Mouse (Mus musculus) cortical plate, adult 2 months (tissue): ENCODE results near the gene Tpm3. TPM values are rescaled to one million over a fixed set of nuclear protein-coding genes. Genes with fewer than 3 reads are reported as not detected.

ENCODE experiments used
- H3K27ac ChIP-seq: fragments of 200-500 bp; 2 replicates; pipeline ENCODE4 v1.5.1; 2012; ENCODE audit warnings: low read length, control low read depth, inconsistent platforms; ENCODE audit not compliant: insufficient read depth
- H3K4me1 ChIP-seq: fragments of 200-500 bp; 2 replicates; pipeline ENCODE4 v1.6.1; 2011; ENCODE audit warnings: low read length; ENCODE audit not compliant: control insufficient read depth, insufficient read depth
- H3K4me3 ChIP-seq: fragments of 200-500 bp; 2 replicates; pipeline ENCODE4 v1.5.1; 2011; ENCODE audit warnings: mild to moderate bottlenecking, low read length, control low read depth; ENCODE audit not compliant: insufficient read depth
- CTCF ChIP-seq: fragments of 200-500 bp; IDR thresholded peaks from 2 replicates; pipeline ENCODE4 v1.5.1; 2011; ENCODE audit warnings: mild to moderate bottlenecking, control low read depth, low read length; ENCODE audit not compliant: insufficient read depth; ENCODE audit errors: extremely low read depth
- POLR2A ChIP-seq: fragments of 200-500 bp; IDR thresholded peaks from 2 replicates; pipeline ENCODE4 v1.6.1; 2011; ENCODE audit warnings: mild to moderate bottlenecking, low read length, control low read depth; ENCODE audit not compliant: insufficient read depth; ENCODE audit errors: extremely low read depth
- polyA plus RNA-seq: library from polyadenylated mRNA; depleted of rRNA; stranded (reverse); fragments of >200 nt; gene quantifications from 2 replicates; pipeline ENCODE4 v1.2.3, GENCODE M21; 2012

Gene Tpm3
- polyA plus RNA-seq, 1 experiment = 177 TPM

DNA sequence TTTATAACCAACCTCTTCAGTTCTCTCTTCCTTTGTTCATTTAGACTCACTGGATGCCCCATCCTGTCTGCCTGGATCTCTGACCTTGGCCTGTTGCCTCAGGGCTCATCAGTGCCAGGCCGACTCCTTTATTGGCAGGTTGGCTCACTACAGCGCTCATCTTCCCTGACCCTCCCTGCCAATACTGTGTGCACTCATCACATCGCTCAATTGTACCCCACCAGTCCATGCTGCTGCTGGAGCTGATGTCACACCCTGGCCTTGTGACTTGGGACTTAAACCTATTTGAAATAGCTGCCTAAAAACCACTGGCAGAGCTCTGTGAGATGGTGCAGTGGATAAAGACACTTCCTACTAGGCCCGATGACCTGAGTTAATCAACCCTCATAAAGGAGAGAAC lies 4.6 kb upstream of the Tpm3 start:
- H3K4me1 ChIP-seq = no peaks in the 10 kb centered on the region
- TF ChIP-seq POLR2A (no peak), CTCF (no peak)
- no peak overlapping the region for H3K4me3 ChIP-seq
- H3K27ac ChIP-seq = no peak overlapping the region

DNA sequence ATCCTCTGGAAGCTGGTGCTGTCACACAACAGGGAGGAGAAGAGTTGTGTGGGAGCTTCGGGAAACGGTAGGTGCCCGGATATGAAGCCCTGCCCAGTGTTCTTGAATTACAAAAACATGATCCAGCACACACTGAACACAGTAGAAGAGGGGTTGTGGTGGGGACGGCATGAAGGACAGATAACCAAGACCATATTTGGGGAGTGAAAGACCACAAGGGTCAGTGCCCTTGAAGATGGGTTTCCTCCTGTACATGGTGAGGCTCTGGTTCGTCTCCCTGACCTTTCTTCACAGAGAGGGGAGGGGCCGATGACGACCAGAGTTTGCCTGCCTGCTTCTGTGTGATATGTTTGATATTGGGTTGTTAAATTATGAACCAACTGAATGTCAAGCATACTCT lies 2.8 kb upstream of the Tpm3 start:
- TF ChIP-seq POLR2A = no peak
- TF ChIP-seq CTCF = no peak
- Histone ChIP-seq H3K4me3 (no peak overlapping the region), H3K4me1 (no peaks in the 10 kb centered on the region), H3K27ac (no peak overlapping the region)

DNA sequence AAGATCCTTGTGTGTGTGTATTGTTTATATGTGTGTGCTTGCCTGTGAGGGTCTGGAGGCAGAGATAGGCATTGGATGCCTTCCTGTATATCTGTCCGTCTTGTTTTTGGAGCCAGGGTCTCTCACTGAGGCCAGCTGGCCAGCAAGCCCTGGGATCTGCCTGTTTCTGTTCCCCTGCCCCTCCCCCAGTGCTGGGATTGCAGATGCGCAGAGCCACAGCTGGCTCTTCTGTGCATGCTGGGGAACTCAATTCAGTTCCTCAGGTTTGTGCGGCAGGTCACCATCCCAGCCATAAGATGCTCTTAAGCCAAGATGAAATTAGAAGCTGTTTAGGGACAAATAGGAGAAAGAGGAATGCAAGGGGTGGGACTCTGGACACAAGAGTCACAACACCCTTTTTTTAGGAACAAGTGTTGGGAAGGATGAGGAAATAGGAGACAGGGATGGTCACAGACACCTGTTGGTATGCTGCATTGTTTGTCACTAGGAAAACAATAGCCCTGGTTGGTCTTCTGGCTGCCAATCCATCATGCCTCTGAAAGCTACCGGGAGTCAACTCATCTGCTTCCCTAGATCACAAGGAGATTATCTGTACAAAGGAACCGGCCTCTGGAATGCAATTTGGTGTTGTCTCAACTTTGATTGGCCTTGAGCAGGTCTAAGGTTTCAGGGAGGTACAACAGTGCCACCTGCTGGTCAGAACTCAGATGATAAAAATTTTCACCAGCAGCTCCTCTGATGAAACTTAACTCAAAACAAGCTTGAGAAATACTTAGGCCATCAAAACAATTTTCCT lies 4.7 kb downstream of the Tpm3 start:
- peaks cover 4% of the 10 kb centered on the region for H3K4me1 ChIP-seq
- H3K4me3 ChIP-seq = no peak overlapping the region
- TF ChIP-seq POLR2A (no peak), CTCF (peak; percentile 73)
- H3K27ac ChIP-seq = no peak overlapping the region

DNA sequence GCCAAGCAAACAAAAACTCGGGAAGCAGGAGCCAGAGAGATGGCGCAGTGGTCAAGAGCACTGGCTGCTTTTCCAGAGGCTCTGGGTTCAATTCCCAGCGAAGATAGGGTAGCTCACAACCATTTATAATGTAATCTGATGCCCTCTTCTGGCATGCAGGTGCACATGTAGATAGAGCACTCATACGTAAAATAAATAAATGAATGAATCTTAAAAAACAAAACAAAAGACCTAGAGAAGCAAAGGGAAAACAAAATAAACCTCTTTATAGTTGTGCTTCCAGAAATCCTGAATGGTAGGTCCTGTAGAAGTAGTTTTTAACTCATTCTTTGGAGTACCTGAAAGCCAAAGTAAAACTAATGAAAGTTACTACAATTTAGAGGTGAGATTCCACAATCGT lies 5.8 kb downstream of the Tpm3 start:
- Histone ChIP-seq H3K4me3 (no peak overlapping the region), H3K27ac (no peak overlapping the region), H3K4me1 (peaks cover 8% of the 10 kb centered on the region)
- TF ChIP-seq CTCF (no peak), POLR2A (no peak)

GRCm38 (mm10) chr3:90079133-90079762 lies 6.8 kb downstream of the Tpm3 start:
- H3K4me3 ChIP-seq = peak overlapping the region; percentile 92
- H3K4me1 ChIP-seq = peaks cover 12% of the 10 kb centered on the region
- peak overlapping the region; percentile 85 for H3K27ac ChIP-seq
- TF ChIP-seq CTCF (no peak), POLR2A (peak; percentile 69; the same call in 1 of the 2 replicates)

- H3K4me1 ChIP-seq = peaks cover 16% of the 10 kb centered on the region
- TF ChIP-seq POLR2A (0 out of 2 replicates have a peak, but pooled peaks have one; percentile 11), CTCF (no peak)
These were observed 7.5 kb downstream of the Tpm3 start for GRCm38 (mm10) chr3:90079763-90080497.

DNA sequence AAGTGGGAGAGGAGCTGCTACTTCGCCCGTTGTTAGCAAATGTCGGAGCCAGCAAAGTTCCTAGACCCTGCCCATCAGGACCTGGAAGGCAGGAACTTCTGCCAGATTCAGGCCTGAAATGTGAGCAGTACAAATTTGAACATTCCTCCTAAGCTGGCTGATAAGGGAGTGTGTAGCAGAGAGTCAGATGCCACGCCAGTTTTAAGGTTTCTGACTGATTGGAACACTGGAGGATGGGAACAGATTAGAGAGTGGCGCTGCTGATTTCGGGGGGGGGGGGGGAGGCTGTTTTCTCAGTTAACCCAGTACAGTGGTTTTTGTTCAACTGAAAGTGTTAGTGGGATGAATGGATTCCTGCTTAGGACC lies 8.0 kb downstream of the Tpm3 start:
- Histone ChIP-seq H3K4me3 (peak overlapping the region; percentile 92), H3K27ac (peak overlapping the region; percentile 85), H3K4me1 (peaks cover 18% of the 10 kb centered on the region)
- TF ChIP-seq POLR2A = no peak
- no peak for TF ChIP-seq CTCF

More at GRCm38 (mm10) chr3:90079763-90080497, 7.5 kb downstream of the Tpm3 start:
- Histone ChIP-seq H3K4me3 (peak overlapping the region; percentile 92), H3K27ac (peak overlapping the region; percentile 85)

GRCm38 (mm10) chr3:90081365-90082240 lies 9.2 kb downstream of the Tpm3 start:
- Histone ChIP-seq H3K27ac (no peak overlapping the region; the same call in 1 of the 2 replicates), H3K4me3 (peak overlapping the region; percentile 23), H3K4me1 (peaks cover 18% of the 10 kb centered on the region)
- TF ChIP-seq CTCF (no peak), POLR2A (no peak)

- H3K4me3 ChIP-seq = no peak overlapping the region
- TF ChIP-seq CTCF (no peak), POLR2A (no peak)
- no peak overlapping the region for H3K27ac ChIP-seq
- H3K4me1 ChIP-seq = peaks cover 18% of the 10 kb centered on the region
These were observed 10.6 kb downstream of the Tpm3 start for GRCm38 (mm10) chr3:90083034-90083433.
